15 mouse cellular contexts compared by ENCODE assay signal in genomic region chr8:115983397-115983796, GRCm38 (mm10).
DNase-seq lines count a peak whose midpoint lies in the region; ATAC-seq lines count a peak whose summit lies in the region.
"Had no signal": no experiment of that assay in that cellular context is flagged by ENCODE, and none has a peak within 500 bp of the region (broad histone marks: within the 10 kb centered on the region; RNA-seq: fewer than 3 reads in every experiment).

No protein-coding gene starts in this region.

- H3K9me3 ChIP-seq in kidney, embryonic 15.5 days (replicated peaks): no peaks in the 10 kb centered on the region
- H3K9me3 ChIP-seq in forebrain, embryonic 10.5 days: no peaks in the 10 kb centered on the region
- H3K9me3 ChIP-seq: hindbrain, embryonic 10.5 days; limb, embryonic 12.5 days; stomach, embryonic 15.5 days had no signal

- no peaks in the 10 kb centered on the region for H3K27me3 ChIP-seq in kidney, embryonic 15.5 days
- H3K27me3 ChIP-seq in forebrain, embryonic 10.5 days (ENCODE audit: poor library complexity, severe bottlenecking): no peaks in the 10 kb centered on the region
- H3K27me3 ChIP-seq: limb, embryonic 12.5 days; stomach, embryonic 15.5 days had no signal

- peak overlapping the region; percentile 22; the same call in 1 of the 2 replicates for H3K27ac ChIP-seq in kidney, embryonic 15.5 days
- no peak overlapping the region; the same call in 1 of the 2 replicates for H3K27ac ChIP-seq in forebrain, embryonic 10.5 days
- H3K27ac ChIP-seq: hindbrain, embryonic 10.5 days; limb, embryonic 12.5 days; stomach, embryonic 15.5 days had no signal

- H3K4me1 ChIP-seq in kidney, embryonic 15.5 days: no peaks in the 10 kb centered on the region
- no peaks in the 10 kb centered on the region for H3K4me1 ChIP-seq in forebrain, embryonic 10.5 days
- H3K4me1 ChIP-seq: hindbrain, embryonic 10.5 days; limb, embryonic 12.5 days; stomach, embryonic 15.5 days had no signal

- H3K4me2 ChIP-seq in kidney, embryonic 15.5 days: no peak overlapping the region
- H3K4me2 ChIP-seq: limb, embryonic 12.5 days; stomach, embryonic 15.5 days had no signal

- peak; percentile 71 for ATAC-seq in kidney, embryonic 15.5 days (replicated peaks; ENCODE audit: low FRiP score)
- ATAC-seq: forebrain, embryonic 14.5 days; inflammation-experienced regulatory T-cells, adult 6 months had no signal

- no peak overlapping the region for H3K9ac ChIP-seq in kidney, embryonic 15.5 days
- H3K9ac ChIP-seq: limb, embryonic 12.5 days; stomach, embryonic 15.5 days had no signal

- no peaks in the 10 kb centered on the region for H3K36me3 ChIP-seq in kidney, embryonic 15.5 days
- H3K36me3 ChIP-seq in forebrain, embryonic 10.5 days (replicated peaks): no peaks in the 10 kb centered on the region
- H3K36me3 ChIP-seq: hindbrain, embryonic 10.5 days; limb, embryonic 12.5 days; stomach, embryonic 15.5 days had no signal

- peak; percentile 20 to 54 for DNase-seq in adrenal gland, adult (ENCODE audit: inconsistent age in 2 of 2, low spot score in 1 of 2)
- no peak for DNase-seq in adrenal gland, postnatal 4 days (ENCODE audit: low spot score in 2 of 2)
- peak; percentile 16 for DNase-seq in retina, postnatal 1 day
- no peak for DNase-seq in retina, embryonic 14.5 days (ENCODE audit: low spot score)
- DNase-seq in yolk sac, embryonic 10.5 days (ENCODE audit: low spot score): peak; percentile 62
- no peak for DNase-seq in forebrain, embryonic 10.5 days (ENCODE audit: extremely low spot score, low spot score)
- no peak for DNase-seq in frontal cortex, postnatal 25 days (ENCODE audit: low spot score in 2 of 2)
- DNase-seq: cerebellum, adult 11 months; thymus, postnatal 4 days had no signal

- no peak overlapping the region for H3K4me3 ChIP-seq in kidney, embryonic 15.5 days (replicated peaks)
- no peak overlapping the region for H3K4me3 ChIP-seq in forebrain, embryonic 10.5 days
- H3K4me3 ChIP-seq: hindbrain, embryonic 10.5 days; limb, embryonic 12.5 days; stomach, embryonic 15.5 days had no signal

- WGBS in kidney, embryonic 15.5 days: 43% methylated on average over 6 of the region's 6 CpGs
- 91% methylated on average over 6 of the region's 6 CpGs for WGBS in forebrain, embryonic 10.5 days

Comparison
In these comparisons a context has a peak if more than half of its experiments do, and no peak if none do; other contexts are left out.
1. DNase-seq: peak in adrenal gland, adult (2 of 2), retina, postnatal 1 day (single experiment) and yolk sac, embryonic 10.5 days (single experiment); none in adrenal gland, postnatal 4 days (0 of 2), retina, embryonic 14.5 days (single experiment), forebrain, embryonic 10.5 days (single experiment) and frontal cortex, postnatal 25 days (0 of 2).